Mouse (Mus musculus) ZHBTc4 (cell line): ENCODE measurements around the gene Izumo1.

Experiments used
- DNase-seq: peaks from one replicate; pipeline ENCODE4 v3.0.0-alpha.2; 2011; ENCODE audit warnings: low read depth, low spot score

Izumo1 gene

GRCm38 (mm10) chr7:45621443-45621842 lies at the start of gene Izumo1:
Gene Izumo1, plus strand, starts transcription at chr7:45621811.
- DNase-seq = peak; percentile 88

DNA sequence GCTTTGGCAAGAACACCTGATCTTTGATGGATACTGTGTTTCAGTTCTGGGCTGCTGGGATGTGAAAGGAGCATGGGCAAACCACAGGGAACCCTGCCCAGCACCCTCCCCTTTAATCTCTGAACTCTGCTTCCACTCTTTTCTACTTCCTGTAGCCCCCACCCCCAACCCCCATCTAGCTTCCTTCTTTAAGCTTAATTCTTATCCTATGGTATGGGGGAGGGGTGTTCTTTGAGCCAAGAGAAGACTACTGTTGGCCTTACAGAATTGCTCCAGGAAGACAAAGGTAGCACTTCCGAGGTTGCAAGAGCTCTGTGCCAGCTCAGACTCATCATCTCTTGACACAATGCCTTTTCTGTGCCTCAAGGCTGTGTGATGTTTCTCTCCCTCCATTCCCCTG lies 49.6 kb upstream of the Izumo1 start:
- no peak for DNase-seq

GRCm38 (mm10) chr7:45573954-45574353 lies 47.7 kb upstream of the Izumo1 start:
- DNase-seq = no peak

GRCm38 (mm10) chr7:45574472-45575379 lies 46.9 kb upstream of the Izumo1 start:
- no peak for DNase-seq

- no peak for DNase-seq
Measured at GRCm38 (mm10) chr7:45585923-45586322, 35.7 kb upstream of the Izumo1 start.

DNA sequence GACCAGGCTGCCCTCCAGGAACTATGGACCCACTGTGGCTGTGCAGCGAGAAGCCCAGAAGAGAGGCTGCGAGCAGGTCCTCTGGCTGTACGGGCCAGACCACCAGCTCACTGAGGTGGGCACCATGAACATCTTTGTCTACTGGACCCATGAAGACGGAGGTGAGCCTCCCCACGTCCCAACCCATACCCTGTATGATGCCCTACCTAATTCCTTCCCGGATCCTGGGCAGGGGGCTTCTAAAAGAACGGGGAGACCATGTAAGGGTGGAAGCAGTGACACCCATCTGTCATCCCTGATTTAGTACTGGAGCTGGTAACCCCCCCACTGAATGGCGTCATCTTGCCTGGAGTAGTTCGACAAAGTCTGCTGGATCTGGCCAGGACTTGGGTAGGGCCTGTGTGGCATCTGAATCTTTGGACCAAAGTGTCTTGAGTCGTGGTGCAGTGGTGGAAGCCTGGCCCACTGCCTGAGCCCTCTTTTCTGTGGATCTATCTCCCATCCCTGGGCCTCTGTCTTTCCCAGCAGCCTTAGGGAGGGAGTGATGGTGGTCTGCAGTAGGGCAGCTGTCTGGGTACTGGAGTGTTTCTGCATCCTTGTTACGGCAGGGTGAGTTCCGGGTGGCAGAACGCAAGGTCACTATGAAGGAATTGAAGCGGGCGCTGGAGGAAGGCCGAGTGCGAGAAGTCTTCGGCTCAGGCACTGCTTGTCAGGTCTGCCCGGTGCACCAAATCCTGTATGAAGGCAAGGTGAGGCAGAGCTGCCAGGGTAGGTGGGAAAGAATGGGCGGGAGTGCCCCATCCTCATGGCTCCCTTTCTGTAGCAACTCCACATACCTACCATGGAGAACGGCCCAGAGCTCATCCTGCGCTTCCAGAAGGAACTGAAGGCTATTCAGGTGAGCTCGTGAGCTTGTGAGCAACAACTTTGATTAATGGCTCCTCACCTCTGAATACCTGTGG lies 33.7 kb upstream of the Izumo1 start:
- DNase-seq = no peak

- peak; percentile 96 for DNase-seq
Measured at GRCm38 (mm10) chr7:45589173-45589572, 32.4 kb upstream of the Izumo1 start.

DNA sequence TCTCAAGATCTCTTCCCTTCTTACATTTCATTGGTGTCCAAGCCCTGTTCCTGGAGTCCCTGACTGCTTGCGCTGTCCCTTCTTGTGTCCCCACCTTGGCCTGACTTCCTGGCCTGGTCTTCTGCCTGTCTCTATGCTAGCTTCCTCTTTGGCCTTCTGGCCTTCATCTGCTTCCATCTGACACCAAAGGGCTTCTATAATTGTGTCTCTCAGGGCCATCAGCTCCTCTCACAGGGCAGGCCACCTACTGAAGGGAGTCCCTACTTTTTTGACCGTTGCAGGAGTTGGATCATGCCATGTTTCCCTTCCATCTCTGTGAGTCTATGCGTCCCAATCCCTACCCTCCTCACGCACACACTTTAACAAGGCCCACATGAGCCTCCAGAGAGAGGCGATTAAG lies 31.7 kb upstream of the Izumo1 start:
- DNase-seq = no peak

- peak; percentile 52 for DNase-seq
Measured at GRCm38 (mm10) chr7:45590874-45591273, 30.7 kb upstream of the Izumo1 start.

DNA sequence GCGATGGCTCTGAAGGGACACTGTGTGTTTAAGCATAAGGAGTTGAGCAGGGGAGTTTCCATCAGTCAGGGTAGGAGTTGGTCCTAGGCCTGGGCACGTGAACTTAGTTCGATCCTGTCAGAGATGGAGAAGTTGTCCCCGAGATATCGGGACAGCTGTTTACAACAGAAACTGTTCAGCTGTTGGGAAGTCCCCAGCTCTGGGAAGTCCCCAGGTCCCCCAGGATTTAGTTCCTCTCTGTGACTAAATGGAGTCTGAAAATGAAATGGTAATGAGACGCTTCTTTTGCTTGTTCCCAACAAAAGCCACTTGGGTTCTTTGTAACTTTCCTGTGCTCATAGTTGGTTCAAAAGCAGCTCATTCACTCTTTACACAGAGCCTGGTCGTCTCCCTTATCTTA lies 29.7 kb upstream of the Izumo1 start:
- DNase-seq = no peak

DNA sequence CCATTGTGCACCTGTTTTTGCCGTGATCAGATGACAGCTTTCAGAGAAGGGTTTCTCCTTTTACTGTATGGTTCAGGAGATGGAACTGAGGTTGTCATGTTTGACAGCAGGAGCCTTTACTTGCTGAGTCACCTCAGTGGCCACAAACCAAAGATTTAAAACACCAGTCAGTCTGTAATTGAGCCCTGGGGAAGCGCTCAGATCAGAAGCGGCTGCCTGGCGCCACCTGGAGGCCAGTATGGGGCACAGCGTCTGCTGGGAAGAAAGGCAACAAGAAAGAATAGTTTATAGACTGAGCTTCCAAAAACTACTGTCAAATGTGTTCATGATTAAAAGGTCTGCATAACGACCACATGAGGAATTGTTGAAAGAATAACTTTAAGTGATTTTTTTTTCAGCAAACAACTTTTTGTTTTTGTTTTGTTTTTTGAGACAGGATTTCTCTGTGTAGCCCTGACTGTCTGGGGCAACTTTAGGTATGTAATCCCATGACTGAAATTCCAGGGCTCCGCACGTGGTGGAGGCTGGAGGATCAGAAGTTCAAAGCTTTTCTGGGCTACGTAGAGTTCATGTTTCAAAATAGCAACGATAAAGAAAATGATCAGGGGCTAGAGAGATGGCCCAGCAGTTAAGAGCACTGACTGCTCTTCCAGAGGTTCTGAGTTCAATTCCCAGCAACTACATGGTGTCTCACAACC lies 28.3 kb upstream of the Izumo1 start:
- DNase-seq = peak; percentile 89

- DNase-seq = peak; percentile 80
Measured at GRCm38 (mm10) chr7:45595176-45595575, 26.4 kb upstream of the Izumo1 start.

GRCm38 (mm10) chr7:45596107-45596506 lies 25.5 kb upstream of the Izumo1 start:
- no peak for DNase-seq

DNA sequence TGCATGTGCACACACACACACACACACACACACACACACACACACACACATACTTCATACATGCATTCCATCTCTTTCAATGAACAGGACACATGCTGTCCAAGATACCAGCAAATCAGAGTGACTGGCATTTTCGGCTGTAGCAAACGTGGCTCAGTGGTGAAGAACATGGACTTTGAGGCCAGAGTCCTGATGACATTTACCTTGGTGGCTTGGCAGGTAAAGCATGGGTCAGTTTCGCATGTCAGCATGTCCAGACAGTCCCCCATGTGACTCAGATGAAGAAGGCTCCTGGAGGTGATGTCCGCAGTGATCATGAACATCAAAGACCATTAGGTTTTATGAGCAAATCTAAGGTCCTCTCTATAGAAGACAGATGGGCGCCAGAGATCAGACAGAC lies 24.6 kb upstream of the Izumo1 start:
- DNase-seq = no peak

DNA sequence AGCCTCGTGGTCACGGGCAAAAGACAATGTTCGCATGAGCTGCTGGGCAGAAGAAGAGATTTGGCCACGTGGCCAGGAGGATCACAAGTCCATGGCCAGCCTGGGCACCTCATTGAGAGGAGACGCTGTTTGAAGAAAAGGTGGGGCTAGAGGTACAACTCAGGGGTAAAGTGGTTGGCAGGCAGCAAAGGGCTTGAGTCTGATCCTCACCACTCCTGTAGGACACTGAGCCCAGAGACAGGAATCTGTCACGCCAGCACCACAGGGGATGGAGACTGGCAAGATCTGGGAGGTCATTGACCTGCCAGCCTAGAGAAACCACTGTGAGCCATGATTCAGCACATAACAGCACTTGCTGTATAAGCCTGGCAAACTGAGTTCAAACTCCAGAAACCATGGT lies 24.1 kb upstream of the Izumo1 start:
- DNase-seq = no peak

DNA sequence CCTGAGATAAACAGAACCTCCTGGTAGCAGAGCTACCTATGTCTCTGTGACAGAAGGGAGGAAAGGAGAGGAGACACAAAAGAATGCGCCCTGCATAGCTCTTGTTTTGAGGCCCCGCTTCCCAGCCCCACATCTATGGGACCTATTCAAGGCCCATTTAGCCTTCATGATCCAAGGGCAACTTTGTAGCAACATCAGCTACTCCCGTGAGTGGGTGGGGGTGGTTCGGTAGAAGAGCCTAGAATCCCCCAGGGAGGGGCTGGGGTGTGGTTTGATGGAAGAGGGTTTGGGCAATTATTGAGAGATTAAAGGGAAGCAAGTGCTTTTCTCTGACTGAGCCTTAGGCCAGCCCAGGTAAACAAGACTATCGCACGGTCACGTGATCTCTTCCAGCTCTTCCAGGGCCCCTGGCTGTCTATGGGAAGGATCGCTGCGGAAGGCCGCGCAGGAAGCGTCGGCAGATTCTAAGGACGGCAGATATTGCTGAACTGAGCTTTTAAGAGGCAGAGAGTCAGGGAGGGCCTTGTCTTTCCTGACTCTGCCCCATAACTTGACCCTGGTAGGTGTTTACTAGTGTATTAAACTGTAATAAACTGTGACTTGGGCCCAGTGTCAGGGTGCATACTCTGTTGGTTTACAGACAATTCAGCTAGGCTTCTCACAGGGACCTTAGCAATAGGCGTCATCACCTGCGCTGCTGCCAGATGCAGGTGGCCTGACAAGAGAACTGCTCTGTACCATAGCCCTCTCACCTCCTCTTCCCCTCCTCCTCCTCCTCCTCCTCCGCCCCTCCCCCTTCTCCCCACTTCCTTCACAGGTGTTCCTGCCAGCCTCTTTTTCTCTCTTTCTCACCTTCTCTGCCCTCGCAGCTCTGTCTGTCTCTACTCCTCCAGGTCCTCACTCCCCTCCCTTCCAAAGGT lies 22.4 kb upstream of the Izumo1 start:
- DNase-seq = peak; percentile 66

DNA sequence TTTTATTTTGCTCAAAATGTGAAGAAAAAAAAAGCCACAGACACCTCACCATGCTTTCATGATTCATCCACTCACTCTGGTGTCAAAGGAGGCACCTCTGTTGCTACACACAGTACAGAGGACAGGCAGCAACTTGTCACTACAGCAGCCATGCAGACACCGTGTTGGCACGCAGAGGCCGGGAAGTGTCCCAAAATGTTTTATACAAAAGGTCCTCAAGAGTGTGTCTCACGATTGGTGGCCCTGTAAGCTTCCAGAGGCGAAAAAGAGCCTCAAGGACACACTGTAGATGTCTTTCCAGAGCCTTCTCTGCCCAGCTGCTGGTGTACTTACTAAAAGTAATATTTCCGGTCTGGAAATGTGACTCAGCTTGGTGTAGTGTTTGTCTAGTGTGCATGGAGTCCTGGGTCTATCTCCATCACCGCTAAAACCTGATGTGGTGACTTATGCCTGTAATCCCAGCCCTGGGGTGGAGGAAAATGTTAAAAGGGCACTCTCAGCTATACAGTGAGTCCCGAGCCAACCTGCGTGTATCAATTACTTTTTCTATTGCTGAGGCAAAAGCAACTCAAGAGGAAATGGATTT lies 15.8 kb upstream of the Izumo1 start:
- no peak for DNase-seq

- DNase-seq = no peak
Measured at GRCm38 (mm10) chr7:45609511-45609910, 12.1 kb upstream of the Izumo1 start.

- DNase-seq = no peak
Measured at GRCm38 (mm10) chr7:45616277-45616676, 5.3 kb upstream of the Izumo1 start.

- DNase-seq = peak; percentile 29
Measured at GRCm38 (mm10) chr7:45617042-45617695, 4.4 kb upstream of the Izumo1 start, which contains the start of gene Fut1. Gene Fut1, plus strand, starts transcription at chr7:45617289.
